Mouse (Mus musculus) layer of hippocampus, adult 9-10 months (tissue): Measurements from ENCODE around the gene Akirin2.
A peak's percentile ranks its signal among the peaks of the same experiment; 100 is the strongest.
"Not testable (repeated sequence)": the region's sequence is repeated elsewhere in the genome, so short reads cannot be mapped to it uniquely, and the experiment has no call there.

Experiments
- DNase-seq: peaks from one replicate; pipeline ENCODE4 v3.0.0; 2022; ENCODE audit warnings: low spot score

Akirin2 gene

GRCm38 (mm10) chr4:34550748-34551097, at the start of gene Akirin2:
TSS of gene Akirin2 (plus strand) at chr4:34550937.
- no peak for DNase-seq

GRCm38 (mm10) chr4:34510305-34510704, 40.4 kb upstream of the Akirin2 start:
- no peak for DNase-seq

DNA sequence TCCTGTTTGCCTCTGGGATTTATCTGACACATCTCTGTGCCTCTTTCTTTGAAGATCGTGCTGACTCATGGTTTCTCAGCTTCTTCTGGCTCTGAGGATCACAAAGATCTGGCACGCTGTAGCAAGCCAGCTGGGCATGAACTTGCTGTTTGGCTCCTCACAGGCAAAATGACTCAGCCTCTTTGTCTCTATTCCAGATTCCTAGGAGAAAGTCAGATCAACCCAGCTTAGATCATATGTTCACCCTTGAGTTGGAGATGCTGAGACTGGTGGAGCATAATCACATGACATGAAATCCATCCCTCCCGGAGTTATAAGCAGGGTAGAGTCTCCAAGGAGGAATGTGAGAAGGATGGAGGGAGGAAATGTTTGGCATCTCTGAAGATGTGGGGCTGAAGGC, 27.9 kb upstream of the Akirin2 start:
- DNase-seq: no peak

- no peak for DNase-seq
These were observed 27.2 kb upstream of the Akirin2 start for GRCm38 (mm10) chr4:34523586-34523985.

- DNase-seq: no peak
These were observed 24.0 kb upstream of the Akirin2 start for GRCm38 (mm10) chr4:34526771-34527170.

DNA sequence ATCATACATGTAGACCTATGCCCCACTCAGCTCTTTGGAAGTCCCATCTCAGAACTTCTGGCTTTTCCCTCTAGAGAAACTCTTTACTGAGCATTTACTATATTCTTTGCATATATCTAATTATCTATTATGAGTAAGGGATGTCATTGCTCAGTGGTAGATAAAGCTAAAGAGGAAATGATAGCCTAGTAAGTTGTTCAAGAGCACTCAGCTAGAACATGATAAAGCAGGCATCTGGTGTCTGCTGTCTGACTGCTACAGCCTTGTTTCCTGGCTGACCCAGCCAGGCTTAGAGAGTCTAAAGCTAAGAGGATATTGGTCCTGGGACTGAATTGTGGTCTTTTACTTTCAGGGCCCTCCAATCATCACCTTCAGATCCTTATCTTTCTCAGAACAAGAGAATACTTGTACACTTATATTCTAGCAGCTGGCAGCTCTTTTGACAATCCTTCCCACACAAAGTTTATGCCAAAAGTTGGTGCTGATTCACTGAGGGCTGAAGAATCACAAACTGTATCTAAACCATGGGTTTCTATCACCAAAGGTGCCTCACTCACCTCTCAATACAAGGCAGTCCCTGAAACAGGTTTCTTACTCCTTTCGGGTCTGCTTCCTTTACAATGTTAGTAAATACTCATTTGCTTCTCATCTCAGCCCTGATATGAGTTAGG, 22.2 kb upstream of the Akirin2 start:
- no peak for DNase-seq

- no peak for DNase-seq
These were observed 21.4 kb upstream of the Akirin2 start for GRCm38 (mm10) chr4:34529379-34529778.

GRCm38 (mm10) chr4:34529941-34530340, 20.8 kb upstream of the Akirin2 start:
- no peak for DNase-seq

GRCm38 (mm10) chr4:34549981-34550747, 573 bp upstream of the Akirin2 start:
- DNase-seq: peak; percentile 88

GRCm38 (mm10) chr4:34551098-34551809, 517 bp downstream of the Akirin2 start:
- DNase-seq: no peak

GRCm38 (mm10) chr4:34551966-34552365, 1.2 kb downstream of the Akirin2 start:
- DNase-seq: no peak

- DNase-seq: no peak
These were observed 3.9 kb downstream of the Akirin2 start for GRCm38 (mm10) chr4:34554596-34554995.

- no peak for DNase-seq
These were observed 4.9 kb downstream of the Akirin2 start for GRCm38 (mm10) chr4:34555604-34556003.

DNA sequence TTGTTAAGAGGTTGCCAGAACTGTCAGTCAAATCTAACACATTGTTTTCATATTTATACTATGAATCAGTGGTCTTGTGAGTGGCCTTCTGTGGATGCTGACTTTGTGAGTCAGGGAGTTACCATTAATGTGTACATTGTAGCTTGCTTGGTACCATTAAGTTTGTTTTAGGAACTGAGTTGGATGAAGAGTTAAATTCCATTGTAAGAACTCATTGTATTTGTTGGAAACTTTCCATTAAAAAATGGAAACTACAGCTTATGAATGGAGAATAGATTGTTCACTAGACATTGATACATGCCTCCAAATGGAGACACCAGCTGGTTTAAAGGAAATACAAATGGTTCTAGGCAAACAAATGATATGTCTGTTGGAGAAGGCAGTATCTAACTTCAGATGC, 5.4 kb downstream of the Akirin2 start:
- DNase-seq: no peak

DNA sequence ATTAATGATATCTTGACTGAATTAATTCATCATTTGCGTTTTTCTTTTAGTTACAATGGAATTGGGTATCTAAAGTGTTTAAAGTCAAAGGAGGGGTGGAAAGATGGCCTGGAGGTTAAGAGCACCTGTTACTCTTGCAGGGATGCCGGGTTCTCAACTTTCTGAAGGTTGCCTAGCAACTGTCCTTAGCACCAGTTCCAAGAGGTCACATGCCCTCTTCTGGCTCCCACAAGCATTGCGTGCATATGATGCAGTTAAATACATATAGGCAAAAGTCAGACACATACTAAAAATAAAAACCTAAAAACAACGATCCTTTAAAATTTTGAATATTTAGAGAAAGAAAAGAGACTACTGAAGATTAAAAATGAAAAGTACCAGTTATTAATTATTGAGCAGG, 10.2 kb downstream of the Akirin2 start:
- no peak for DNase-seq

- DNase-seq: no peak
These were observed 15.5 kb downstream of the Akirin2 start for GRCm38 (mm10) chr4:34566226-34566625.

GRCm38 (mm10) chr4:34572876-34573275, 22.1 kb downstream of the Akirin2 start:
- no peak for DNase-seq

GRCm38 (mm10) chr4:34577028-34577427, 26.3 kb downstream of the Akirin2 start:
- no peak for DNase-seq

GRCm38 (mm10) chr4:34579215-34579614, 28.5 kb downstream of the Akirin2 start:
- DNase-seq: no peak

DNA sequence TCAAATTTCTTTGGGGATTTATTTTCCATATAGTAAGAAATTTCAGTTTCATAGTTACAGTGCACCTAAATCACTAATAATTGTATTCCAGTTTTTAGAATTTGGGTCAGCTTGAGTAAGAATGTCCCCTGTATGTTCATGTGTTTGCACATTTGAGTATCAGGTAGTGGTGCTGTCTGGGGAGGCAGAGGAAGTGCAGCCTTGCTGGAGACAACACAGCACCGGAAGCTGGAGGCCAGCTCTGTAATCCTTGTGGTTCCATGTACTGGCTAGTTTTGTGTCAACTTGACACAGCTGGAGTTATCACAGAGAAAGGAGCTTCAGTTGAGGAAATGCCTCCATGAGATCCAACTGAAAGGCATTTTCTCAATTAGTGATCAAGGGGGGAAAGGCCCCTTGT, 30.8 kb downstream of the Akirin2 start:
- not testable (repeated sequence) for DNase-seq

DNA sequence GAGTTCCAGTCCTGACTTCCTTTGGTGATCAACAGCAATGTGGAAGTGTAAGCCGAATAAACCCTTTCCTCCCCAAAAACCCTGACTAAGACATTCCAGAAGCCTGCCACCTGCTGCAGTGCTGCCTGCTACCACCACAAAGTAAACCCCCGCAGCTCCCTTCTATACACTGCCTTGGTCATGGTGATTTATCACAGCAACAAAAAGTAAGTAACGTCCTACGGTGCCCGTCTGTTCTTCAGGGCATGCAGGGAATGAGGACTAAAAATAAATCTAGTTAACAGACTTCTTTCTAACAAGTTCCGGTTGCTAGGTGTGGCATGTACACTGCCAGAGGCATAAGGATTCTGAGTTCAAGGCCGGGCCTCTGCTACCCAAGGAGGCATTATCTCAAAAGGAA, 31.3 kb downstream of the Akirin2 start:
- DNase-seq: no peak

DNA sequence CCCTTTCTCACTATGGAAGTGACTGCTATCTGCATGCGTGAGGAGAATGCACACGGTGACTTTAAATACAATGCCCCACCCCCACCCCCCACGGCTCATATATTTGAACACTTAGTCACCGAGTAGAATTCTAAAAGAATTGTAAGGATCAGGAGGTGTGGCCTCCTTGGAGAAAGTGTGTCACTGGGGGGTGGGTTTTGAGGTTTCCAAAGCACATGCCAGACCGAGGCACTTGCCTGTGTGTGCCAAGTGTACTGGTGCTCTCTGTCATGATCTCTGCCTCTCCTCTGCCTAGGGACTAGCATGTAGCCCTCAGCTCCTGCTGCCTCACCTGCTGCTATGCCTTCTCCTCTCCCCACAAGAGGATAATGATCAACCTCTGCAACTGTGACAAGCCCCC, 31.7 kb downstream of the Akirin2 start:
- DNase-seq: no peak

GRCm38 (mm10) chr4:34583427-34583826, 32.7 kb downstream of the Akirin2 start:
- DNase-seq: no peak
